Comparison of ENCODE assay signal across 30 mouse cellular contexts in genomic region chr4:111898566-111898965, GRCm38 (mm10). TPM values are rescaled to one million over a fixed set of nuclear protein-coding genes. Genes with fewer than 3 reads are reported as not detected.
DNase-seq lines count a peak whose midpoint lies in the region; TF ChIP-seq lines count a peak whose summit lies in the region.
"Had no signal": no experiment of that assay in that cellular context is flagged by ENCODE, and none has a peak within 500 bp of the region (broad histone marks: within the 10 kb centered on the region; RNA-seq: fewer than 3 reads in every experiment).

No protein-coding gene starts in this region.

- H3K27ac ChIP-seq in liver, adult 2 months (replicated peaks; ENCODE audit: insufficient read depth, low read depth, low read length): no peak overlapping the region
- H3K27ac ChIP-seq: embryonic facial prominence, embryonic 15.5 days; forebrain, embryonic 10.5 days; hindbrain, embryonic 12.5 days; midbrain, embryonic 12.5 days; neural tube, embryonic 13.5 days had no signal

- H3K79me2 ChIP-seq in liver, adult 2 months (ENCODE audit: control insufficient read depth, insufficient read depth, low read length): no peaks in the 10 kb centered on the region

- 46% methylated on average over 4 of the region's 4 CpGs for WGBS in liver, adult 2 months

- no peak overlapping the region for H3K4me3 ChIP-seq in liver, adult 2 months (ENCODE audit: insufficient read depth, low read depth, low read length)
- H3K4me3 ChIP-seq: embryonic facial prominence, embryonic 15.5 days; forebrain, embryonic 10.5 days; hindbrain, embryonic 12.5 days; midbrain, embryonic 12.5 days; neural tube, embryonic 13.5 days had no signal

- no peaks in the 10 kb centered on the region for H3K27me3 ChIP-seq in liver, adult 2 months (ENCODE audit: control insufficient read depth, insufficient read depth, low read length)
- H3K27me3 ChIP-seq: embryonic facial prominence, embryonic 15.5 days; hindbrain, embryonic 12.5 days; midbrain, embryonic 12.5 days; neural tube, embryonic 13.5 days had no signal

- no peak overlapping the region for H3K9ac ChIP-seq in liver, adult 2 months (ENCODE audit: low read depth, low read length)
- H3K9ac ChIP-seq: embryonic facial prominence, embryonic 15.5 days; hindbrain, embryonic 12.5 days; midbrain, embryonic 12.5 days; neural tube, embryonic 13.5 days had no signal

- no peaks in the 10 kb centered on the region for H3K36me3 ChIP-seq in liver, adult 2 months (ENCODE audit: control insufficient read depth, insufficient read depth, low read length)
- H3K36me3 ChIP-seq: embryonic facial prominence, embryonic 15.5 days; forebrain, embryonic 10.5 days; hindbrain, embryonic 12.5 days; midbrain, embryonic 12.5 days; neural tube, embryonic 13.5 days had no signal

- TF ChIP-seq CTCF in liver, adult 2 months (IDR thresholded peaks at IDR 0.05; ENCODE audit: low read depth, low read length): no peak

- intact Hi-C loops in left cerebral cortex, postnatal 25 days (cut with DNase I): no loop called here

- no peak for TF ChIP-seq POLR2A in liver, adult 2 months (IDR thresholded peaks at IDR 0.05; ENCODE audit: extremely low read depth, insufficient read depth, low read length)

- DNase-seq in liver, adult 2 months (ENCODE audit: extremely low read depth, low read depth, low spot score): peak; percentile 40
- no peak for DNase-seq in liver
- DNase-seq in kidney, adult 9 months: peak; percentile 89
- DNase-seq in kidney, postnatal 25 days: peak; percentile 34 to 62
- DNase-seq in yolk sac, embryonic 10.5 days (ENCODE audit: low spot score): peak; percentile 54
- no peak for DNase-seq in retina, embryonic 14.5 days (ENCODE audit: low spot score)
- no peak for DNase-seq in left cerebral cortex, postnatal 25 days (ENCODE audit: low spot score in 2 of 2)
- DNase-seq in ovary, postnatal 36 days (ENCODE audit: low spot score): no peak
- DNase-seq: adrenal gland, postnatal 36 days; cerebellum, adult 11-12 months; cerebellum, postnatal 25 days; embryo, embryonic 11 days; heart, postnatal 14 days; layer of hippocampus, adult 9-11 months; right cerebral cortex, postnatal 14 days; thymus, postnatal 14 days had no signal

- no peaks in the 10 kb centered on the region for H3K4me1 ChIP-seq in liver, adult 2 months (ENCODE audit: control insufficient read depth, insufficient read depth, low read length)
- H3K4me1 ChIP-seq: embryonic facial prominence, embryonic 15.5 days; forebrain, embryonic 10.5 days; hindbrain, embryonic 12.5 days; midbrain, embryonic 12.5 days; neural tube, embryonic 13.5 days had no signal

RNA-seq across cellular contexts. Expression of gene Slc5a9, which starts 4.2 kb away (rescaled TPM):
- total RNA-seq in liver, adult 2 months (2014; rRNA removed): not detected in 2 replicates
- polyA plus RNA-seq in liver, adult 2 months (2012; rRNA removed): not detected in 2 replicates
- not detected for total RNA-seq in left cerebral cortex, postnatal 25 days (2021)
- total RNA-seq: adrenal gland, postnatal 36 days; ES-E14; gastrocnemius, adult 18-20 months; gastrocnemius, postnatal 4 days; left cerebral cortex, postnatal 10 days; megakaryocyte progenitor cell, adult 5-6 weeks had no signal
- polyA plus RNA-seq: CD4-positive, CD25-positive, alpha-beta regulatory T cell, adult 4 months; forebrain, embryonic 10.5 days; heart, embryonic 11.5 days; hindbrain, embryonic 12.5 days; midbrain, embryonic 12.5 days had no signal

RNA-seq across cellular contexts. Expression of gene Skint8, which starts 20.6 kb away (rescaled TPM):
- total RNA-seq in liver, adult 2 months (2014; rRNA removed): not detected in 2 replicates
- not detected in 2 replicates for polyA plus RNA-seq in liver, adult 2 months (2012; rRNA removed)
- not detected for total RNA-seq in left cerebral cortex, postnatal 25 days (2021)
- total RNA-seq: adrenal gland, postnatal 36 days; ES-E14; gastrocnemius, adult 18-20 months; gastrocnemius, postnatal 4 days; heart, postnatal 14 days; left cerebral cortex, postnatal 10 days; megakaryocyte progenitor cell, adult 5-6 weeks had no signal
- polyA plus RNA-seq: CD4-positive, CD25-positive, alpha-beta regulatory T cell, adult 4 months; forebrain, embryonic 10.5 days; heart, embryonic 11.5 days; hindbrain, embryonic 12.5 days; liver, embryonic 16.5 days; lung, postnatal 0 days; midbrain, embryonic 12.5 days; neural tube, embryonic 13.5 days had no signal

Comparison
In these comparisons a context has a peak if more than half of its experiments do, and no peak if none do; other contexts are left out.
1. DNase-seq: peak in liver, adult 2 months (single experiment), kidney, adult 9 months (single experiment), kidney, postnatal 25 days (2 of 2) and yolk sac, embryonic 10.5 days (single experiment); none in liver (single experiment), retina, embryonic 14.5 days (single experiment), left cerebral cortex, postnatal 25 days (0 of 2) and ovary, postnatal 36 days (single experiment).